Mouse (Mus musculus) lung, embryonic 14.5 days (tissue): ENCODE measurements around the gene Lmf1. TPM values are rescaled to one million over a fixed set of nuclear protein-coding genes. Genes with fewer than 3 reads are reported as not detected.

Experiments used
- ATAC-seq: fragments of 200-750 bp; cut with Nextera tagmentation; 2 replicates; pipeline ENCODE4 v1.8.0; 2017; ENCODE audit warnings: mild to moderate bottlenecking, moderate TSS enrichment, moderate library complexity; ENCODE audit not compliant: insufficient read depth
- DNase-seq: peaks from one replicate; pipeline ENCODE4 v3.0.0-alpha.2; 2015
- H3K27ac ChIP-seq: fragments of 300-500 bp; sonication (generic); 2 replicates; pipeline ENCODE4 v1.5.1; 2014; ENCODE audit warnings: low read depth, mild to moderate bottlenecking, moderate library complexity
- H3K27me3 ChIP-seq: fragments of 300-500 bp; sonication (generic); 2 replicates; pipeline ENCODE4 v1.6.1; 2014; ENCODE audit warnings: low read length, control low read depth; ENCODE audit not compliant: insufficient read depth
- H3K36me3 ChIP-seq: fragments of 300-500 bp; sonication (generic); 2 replicates; pipeline ENCODE4 v1.6.1; 2014; ENCODE audit warnings: control low read depth; ENCODE audit not compliant: insufficient read depth
- H3K4me1 ChIP-seq: fragments of 300-500 bp; sonication (generic); 2 replicates; pipeline ENCODE4 v1.6.1; 2014; ENCODE audit warnings: antibody characterized with exemption, control low read depth; ENCODE audit not compliant: insufficient read depth
- H3K4me2 ChIP-seq: fragments of 300-500 bp; sonication (generic); 2 replicates; pipeline ENCODE4 v1.6.1; 2014; ENCODE audit warnings: mild to moderate bottlenecking
- H3K4me3 ChIP-seq: fragments of 300-500 bp; sonication (generic); 2 replicates; pipeline ENCODE4 v1.5.1; 2014; ENCODE audit warnings: low read depth, low read length
- H3K9ac ChIP-seq: fragments of 300-500 bp; sonication (generic); 2 replicates; pipeline ENCODE4 v1.6.1; 2014
- H3K9me3 ChIP-seq: fragments of 300-500 bp; sonication (generic); 2 replicates; pipeline ENCODE4 v1.6.1; 2016; ENCODE audit warnings: low read depth, low read length, control low read depth
- CTCF ChIP-seq: IDR thresholded peaks from 2 replicates; pipeline ENCODE4 v1.5.1; 2016; ENCODE audit warnings: antibody characterized with exemption, low read depth
- WGBS: fragments of 180-500 bp; shearing (Covaris S2); extraction: QIAGEN DNeasy Blood & Tissue Kit; methylation state at CpG from one replicate; pipeline ENCODE4 v1.1.7; 2014; 5-methylcytosine and 5-hydroxymethylcytosine counted together
- polyA plus RNA-seq: library from polyadenylated mRNA; unstranded; fragments of >200 nt; fragmentation: Nextera tagmentation; extraction: Ambion mirVana; gene quantifications from 2 replicates; pipeline ENCODE4 v1.2.1, GENCODE M21; 2014

Gene Lmf1
- polyA plus RNA-seq, 1 experiment from 2014 or later, result 25.7 TPM

- DNase-seq, result no peak
- TF ChIP-seq CTCF, result no peak
- H3K4me3 ChIP-seq, result no peak overlapping the region
- H3K9ac ChIP-seq, result no peak overlapping the region
- no peak overlapping the region for H3K27ac ChIP-seq
- WGBS, result 66% methylated on average over 6 of the region's 6 CpGs
- no peak overlapping the region for H3K4me2 ChIP-seq
- no peak for ATAC-seq
- H3K4me1 ChIP-seq, result no peaks in the 10 kb centered on the region
- H3K36me3 ChIP-seq, result no peaks in the 10 kb centered on the region
- no peaks in the 10 kb centered on the region for H3K27me3 ChIP-seq
- no peaks in the 10 kb centered on the region; the same call in 1 of the 2 replicates for H3K9me3 ChIP-seq
Measured at GRCm38 (mm10) chr17:25677969-25678368, 99.1 kb downstream of the Lmf1 start.

- H3K27me3 ChIP-seq, result no peaks in the 10 kb centered on the region
- 23% methylated on average over 5 of the region's 5 CpGs for WGBS
- TF ChIP-seq CTCF, result no peak
Measured at GRCm38 (mm10) chr17:25679818-25680217, 100.9 kb downstream of the Lmf1 start.

GRCm38 (mm10) chr17:25681636-25682035, 102.8 kb downstream of the Lmf1 start:
- Histone ChIP-seq H3K27me3 (no peaks in the 10 kb centered on the region; the same call in 1 of the 2 replicates), H3K4me1 (no peaks in the 10 kb centered on the region), H3K27ac (no peak overlapping the region), H3K9me3 (no peaks in the 10 kb centered on the region), H3K4me3 (no peak overlapping the region), H3K4me2 (no peak overlapping the region), H3K9ac (no peak overlapping the region), H3K36me3 (no peaks in the 10 kb centered on the region)
- ATAC-seq (no peak), DNase-seq (no peak)
- 75% methylated on average over 4 of the region's 4 CpGs for WGBS
- no peak for TF ChIP-seq CTCF

More at GRCm38 (mm10) chr17:25679818-25680217, 100.9 kb downstream of the Lmf1 start:
- Histone ChIP-seq H3K36me3 (no peaks in the 10 kb centered on the region), H3K4me2 (no peak overlapping the region), H3K9me3 (no peaks in the 10 kb centered on the region; the same call in 1 of the 2 replicates), H3K4me3 (no peak overlapping the region), H3K27ac (no peak overlapping the region), H3K9ac (no peak overlapping the region), H3K4me1 (no peaks in the 10 kb centered on the region)
- DNase-seq (no peak), ATAC-seq (no peak)

GRCm38 (mm10) chr17:25686323-25686722, 107.4 kb downstream of the Lmf1 start:
- TF ChIP-seq CTCF, result peak; percentile 54
- Histone ChIP-seq H3K9ac (no peak overlapping the region), H3K27ac (no peak overlapping the region), H3K27me3 (no peaks in the 10 kb centered on the region; the same call in 1 of the 2 replicates), H3K4me1 (no peaks in the 10 kb centered on the region), H3K4me3 (no peak overlapping the region), H3K4me2 (no peak overlapping the region), H3K9me3 (no peaks in the 10 kb centered on the region), H3K36me3 (no peaks in the 10 kb centered on the region)
- DNase-seq (peak; percentile 43), ATAC-seq (no peak)
- 37% methylated on average over 7 of the region's 7 CpGs for WGBS

GRCm38 (mm10) chr17:25688922-25689321, 110.0 kb downstream of the Lmf1 start:
- Histone ChIP-seq H3K4me2 (no peak overlapping the region), H3K9me3 (no peaks in the 10 kb centered on the region), H3K4me3 (no peak overlapping the region), H3K9ac (no peak overlapping the region), H3K27ac (no peak overlapping the region), H3K27me3 (no peaks in the 10 kb centered on the region; the same call in 1 of the 2 replicates), H3K36me3 (no peaks in the 10 kb centered on the region), H3K4me1 (no peaks in the 10 kb centered on the region)
- ATAC-seq (no peak), DNase-seq (no peak)
- no peak for TF ChIP-seq CTCF
- 79% methylated on average over 4 of the region's 4 CpGs for WGBS

GRCm38 (mm10) chr17:25696263-25696662, 117.4 kb downstream of the Lmf1 start:
- Histone ChIP-seq H3K36me3 (no peaks in the 10 kb centered on the region), H3K27ac (no peak overlapping the region), H3K4me2 (no peak overlapping the region), H3K9me3 (no peaks in the 10 kb centered on the region), H3K4me3 (no peak overlapping the region), H3K27me3 (no peaks in the 10 kb centered on the region), H3K4me1 (no peaks in the 10 kb centered on the region), H3K9ac (no peak overlapping the region)
- ATAC-seq (no peak), DNase-seq (no peak)
- no peak for TF ChIP-seq CTCF
- WGBS, result 52% methylated on average over 1 of the region's 1 CpGs

GRCm38 (mm10) chr17:25698446-25698845, 119.6 kb downstream of the Lmf1 start:
- no peaks in the 10 kb centered on the region for H3K4me1 ChIP-seq
- peak; percentile 90 for TF ChIP-seq CTCF
- H3K9ac ChIP-seq, result no peak overlapping the region
- H3K4me3 ChIP-seq, result no peak overlapping the region
- H3K36me3 ChIP-seq, result no peaks in the 10 kb centered on the region
- WGBS, result 12% methylated on average over 7 of the region's 7 CpGs
- H3K27me3 ChIP-seq, result no peaks in the 10 kb centered on the region
- H3K4me2 ChIP-seq, result no peak overlapping the region
- H3K27ac ChIP-seq, result no peak overlapping the region
- DNase-seq (peak; percentile 93), ATAC-seq (no peak)
- H3K9me3 ChIP-seq, result no peaks in the 10 kb centered on the region
